Mouse (Mus musculus): ENCODE measurements around the gene Amfr. TPM values are rescaled to one million over a fixed set of nuclear protein-coding genes. Genes with fewer than 3 reads are reported as not detected.

The Amfr gene
- polyA plus RNA-seq, 1 experiment from 2014 or later: 47.3 TPM

DNA sequence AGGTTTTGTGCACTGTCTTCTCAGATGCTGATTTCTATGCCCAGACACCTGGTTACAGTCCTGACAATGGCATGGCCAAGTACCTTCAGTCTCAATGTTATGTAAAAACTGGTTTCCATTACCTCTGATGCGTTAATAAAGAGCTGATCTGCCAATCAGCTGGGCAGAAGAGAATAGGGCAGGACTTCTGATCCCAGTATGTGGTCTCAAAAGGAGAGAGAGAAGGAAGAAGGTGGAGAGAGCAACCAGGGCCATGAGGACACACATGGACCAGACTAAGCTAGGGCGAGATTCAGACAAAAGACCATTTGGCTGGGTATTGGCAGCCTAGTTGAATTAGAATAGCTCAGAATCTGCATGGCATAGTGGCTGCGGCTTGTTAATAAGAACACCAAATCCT lies 21.0 kb upstream of the Amfr start:
- Histone ChIP-seq H3K27ac (ENCODE audit: low read depth, low read length) (no peak overlapping the region), H3K4me2 (no peak overlapping the region), H3K4me1 (ENCODE audit: control insufficient read depth, insufficient read depth, low read length) (peaks cover 14% of the 10 kb centered on the region), H3K27me3 (ENCODE audit: control insufficient read depth, insufficient read depth, low read length) (no peaks in the 10 kb centered on the region), H3K36me3 (ENCODE audit: control insufficient read depth, insufficient read depth, low read length) (peaks cover 9% of the 10 kb centered on the region), H3K9ac (ENCODE audit: low read depth, low read length) (no peak overlapping the region; the same call in 1 of the 2 replicates), H3K9me3 (replicated peaks; ENCODE audit: control insufficient read depth, low read length) (no peaks in the 10 kb centered on the region), H3K4me3 (ENCODE audit: low read depth, low read length) (no peak overlapping the region)
- 84% methylated on average over 3 of the region's 3 CpGs for WGBS (ENCODE audit: insufficient replicate concordance)
- ATAC-seq (replicated peaks; ENCODE audit: insufficient number of reproducible peaks, low FRiP score, low TSS enrichment): no peak

DNA sequence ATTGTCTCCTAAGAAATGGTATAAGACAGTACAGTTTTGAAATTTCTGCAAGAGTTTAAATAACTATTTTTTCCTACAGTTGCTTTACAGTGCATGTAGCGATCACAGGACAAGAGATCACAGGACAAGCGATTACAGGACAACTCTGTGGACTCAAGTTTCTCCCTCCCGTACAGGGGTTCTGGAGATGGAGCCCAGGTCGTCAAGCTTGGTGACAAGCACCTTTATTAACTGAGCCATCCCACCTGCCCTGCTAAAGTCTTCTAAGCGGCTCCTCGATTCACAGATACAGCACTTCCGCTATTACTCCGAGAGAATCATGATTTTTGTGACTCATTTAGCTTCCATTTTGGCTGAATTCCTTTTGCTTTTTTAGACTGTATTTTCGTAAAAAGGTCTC lies 17.1 kb upstream of the Amfr start:
- no peak overlapping the region for H3K4me2 ChIP-seq
- H3K4me3 ChIP-seq (ENCODE audit: low read depth, low read length): no peak overlapping the region
- H3K27me3 ChIP-seq (ENCODE audit: control insufficient read depth, insufficient read depth, low read length): no peaks in the 10 kb centered on the region
- 92% methylated on average over 9 of the region's 9 CpGs for WGBS (ENCODE audit: insufficient replicate concordance)
- H3K4me1 ChIP-seq (ENCODE audit: control insufficient read depth, insufficient read depth, low read length): peaks cover 5% of the 10 kb centered on the region
- H3K9me3 ChIP-seq (replicated peaks; ENCODE audit: control insufficient read depth, low read length): no peaks in the 10 kb centered on the region
- ATAC-seq (replicated peaks; ENCODE audit: insufficient number of reproducible peaks, low FRiP score, low TSS enrichment): no peak
- peaks cover 25% of the 10 kb centered on the region for H3K36me3 ChIP-seq (ENCODE audit: control insufficient read depth, insufficient read depth, low read length)
- H3K9ac ChIP-seq (ENCODE audit: low read depth, low read length): no peak overlapping the region
- no peak overlapping the region for H3K27ac ChIP-seq (ENCODE audit: low read depth, low read length)

DNA sequence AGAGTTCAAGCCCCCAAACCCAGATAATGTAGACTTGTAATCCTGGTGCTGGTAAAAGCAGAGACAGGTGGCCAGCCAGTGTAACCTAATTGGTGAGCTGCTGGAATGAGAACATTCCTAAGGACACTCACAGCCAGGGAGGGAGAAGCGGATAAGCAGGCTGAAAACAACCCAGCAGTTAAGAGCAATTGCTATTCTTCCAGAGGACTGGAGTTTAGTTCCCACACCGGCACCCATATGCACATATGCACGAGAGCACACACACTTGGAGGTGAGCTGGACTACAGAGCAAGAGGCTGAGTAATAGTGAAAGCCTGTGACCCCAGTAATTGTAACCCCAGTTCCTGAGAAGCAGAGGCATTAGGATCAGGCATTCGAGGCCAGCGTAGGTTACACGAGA lies 11.3 kb upstream of the Amfr start:
- ATAC-seq (replicated peaks; ENCODE audit: insufficient number of reproducible peaks, low FRiP score, low TSS enrichment): no peak

DNA sequence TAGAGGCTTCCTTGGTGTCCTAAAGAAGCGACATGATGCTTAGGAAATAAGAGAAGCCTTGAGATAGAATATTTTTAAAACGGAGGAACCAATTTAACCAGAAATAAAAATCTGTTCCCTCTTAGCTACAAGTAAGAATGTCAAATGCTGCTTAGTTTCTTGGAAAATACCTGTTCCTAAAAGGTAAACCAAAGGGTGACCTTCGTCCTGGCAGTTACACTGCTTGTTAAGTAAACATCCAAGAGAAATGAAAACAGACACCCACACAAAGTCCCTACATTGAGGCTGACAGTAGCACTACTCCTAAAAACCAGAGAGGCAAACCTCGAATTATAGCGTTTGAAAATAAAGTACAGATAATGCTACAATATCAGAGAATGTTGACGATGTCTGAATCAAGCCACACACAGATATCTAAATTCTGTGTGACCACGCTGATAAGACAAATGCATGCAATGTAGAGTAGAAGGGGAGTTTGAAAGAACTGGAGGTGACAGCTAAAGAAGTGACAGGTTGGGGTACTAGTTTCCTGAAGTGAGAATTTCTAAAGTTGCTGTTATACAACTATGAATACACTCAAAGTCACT lies 477 bp upstream of the Amfr start:
- peak overlapping the region; percentile 97 for H3K27ac ChIP-seq (ENCODE audit: low read depth, low read length)
- H3K4me3 ChIP-seq (ENCODE audit: low read depth, low read length): peak overlapping the region; percentile 96
- WGBS (ENCODE audit: insufficient replicate concordance): 23% methylated on average over 7 of the region's 7 CpGs

More for the DNA sequence above, 11.3 kb upstream of the Amfr start:
- Histone ChIP-seq H3K27ac (ENCODE audit: low read depth, low read length) (no peak overlapping the region), H3K4me2 (no peak overlapping the region), H3K9me3 (replicated peaks; ENCODE audit: control insufficient read depth, low read length) (no peaks in the 10 kb centered on the region), H3K27me3 (ENCODE audit: control insufficient read depth, insufficient read depth, low read length) (no peaks in the 10 kb centered on the region), H3K9ac (ENCODE audit: low read depth, low read length) (no peak overlapping the region), H3K36me3 (ENCODE audit: control insufficient read depth, insufficient read depth, low read length) (peaks cover 37% of the 10 kb centered on the region), H3K4me1 (ENCODE audit: control insufficient read depth, insufficient read depth, low read length) (no peaks in the 10 kb centered on the region), H3K4me3 (ENCODE audit: low read depth, low read length) (no peak overlapping the region)
- WGBS (ENCODE audit: insufficient replicate concordance): 94% methylated on average over 6 of the region's 6 CpGs

DNA sequence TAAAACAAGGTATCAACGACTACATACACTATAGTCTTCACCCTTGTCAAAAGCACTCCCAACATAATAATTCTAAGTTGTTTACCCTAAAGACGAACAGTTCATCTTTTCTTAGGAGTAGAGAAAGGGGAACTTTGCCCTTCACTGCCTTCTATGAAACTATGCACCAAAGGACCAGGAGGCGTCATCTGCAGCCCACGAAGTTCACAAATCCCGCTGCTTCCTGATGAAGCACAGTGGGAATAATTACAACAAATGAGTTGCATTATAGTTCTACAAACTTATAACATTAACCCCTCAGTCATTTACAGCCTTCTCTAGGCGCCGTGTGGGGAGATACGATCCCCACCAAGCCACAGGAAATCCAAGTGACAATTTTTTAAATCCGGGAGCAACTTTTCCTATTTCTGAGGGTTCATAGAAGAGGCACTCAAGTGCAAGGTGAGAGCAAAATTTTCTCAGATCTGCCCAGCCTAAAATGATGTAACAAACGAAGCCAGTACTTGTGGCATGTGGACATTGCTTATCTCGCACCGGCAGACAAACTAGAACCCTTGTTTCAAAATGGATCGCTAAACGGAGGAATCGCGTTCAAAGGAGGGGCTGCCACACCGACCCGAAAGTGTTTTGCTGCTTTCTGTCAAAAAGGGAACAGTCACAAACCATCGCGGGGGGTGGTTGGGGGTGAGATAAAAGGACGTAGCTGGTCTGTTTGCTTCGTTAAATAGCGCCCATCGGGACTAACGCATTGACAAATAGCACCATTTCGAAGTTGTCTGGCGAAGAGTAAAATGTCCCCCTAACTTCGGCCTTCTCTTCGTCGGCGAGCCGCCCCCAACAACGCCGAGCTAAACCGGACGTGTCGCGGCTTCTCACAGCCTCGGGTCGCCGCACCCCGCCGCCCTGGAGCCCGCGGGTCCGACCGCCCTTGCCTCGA lies 1.3 kb downstream of the Amfr start:
- H3K4me1 ChIP-seq (ENCODE audit: control insufficient read depth, insufficient read depth, low read length): peaks cover 19% of the 10 kb centered on the region
- H3K9ac ChIP-seq (ENCODE audit: low read depth, low read length): peak overlapping the region; percentile 99
- H3K4me3 ChIP-seq (ENCODE audit: low read depth, low read length): peak overlapping the region; percentile 96
- H3K27me3 ChIP-seq (ENCODE audit: control insufficient read depth, insufficient read depth, low read length): no peaks in the 10 kb centered on the region
- ATAC-seq (replicated peaks; ENCODE audit: insufficient number of reproducible peaks, low FRiP score, low TSS enrichment): no peak
- WGBS (ENCODE audit: insufficient replicate concordance): 5% methylated on average over 48 of the region's 48 CpGs
- H3K36me3 ChIP-seq (ENCODE audit: control insufficient read depth, insufficient read depth, low read length): no peaks in the 10 kb centered on the region
- no peaks in the 10 kb centered on the region for H3K9me3 ChIP-seq (replicated peaks; ENCODE audit: control insufficient read depth, low read length)
- peak overlapping the region; percentile 83 for H3K4me2 ChIP-seq
- peak overlapping the region; percentile 97 for H3K27ac ChIP-seq (ENCODE audit: low read depth, low read length)

More for the DNA sequence above, 477 bp upstream of the Amfr start:
- Histone ChIP-seq H3K36me3 (ENCODE audit: control insufficient read depth, insufficient read depth, low read length) (no peaks in the 10 kb centered on the region), H3K4me1 (ENCODE audit: control insufficient read depth, insufficient read depth, low read length) (peaks cover 19% of the 10 kb centered on the region), H3K9me3 (replicated peaks; ENCODE audit: control insufficient read depth, low read length) (no peaks in the 10 kb centered on the region), H3K27me3 (ENCODE audit: control insufficient read depth, insufficient read depth, low read length) (no peaks in the 10 kb centered on the region), H3K4me2 (peak overlapping the region; percentile 83), H3K9ac (ENCODE audit: low read depth, low read length) (peak overlapping the region; percentile 99)
- ATAC-seq (replicated peaks; ENCODE audit: insufficient number of reproducible peaks, low FRiP score, low TSS enrichment): no peak

GRCm38 (mm10) chr8:94010101-94010705 lies 2.4 kb downstream of the Amfr start:
- ATAC-seq (replicated peaks; ENCODE audit: insufficient number of reproducible peaks, low FRiP score, low TSS enrichment): no peak
- Histone ChIP-seq H3K4me3 (ENCODE audit: low read depth, low read length) (0 out of 2 replicates have a peak overlapping the region, but pooled peaks have one; percentile 12), H3K27me3 (ENCODE audit: control insufficient read depth, insufficient read depth, low read length) (no peaks in the 10 kb centered on the region), H3K4me2 (peak overlapping the region; percentile 83), H3K4me1 (ENCODE audit: control insufficient read depth, insufficient read depth, low read length) (peaks cover 19% of the 10 kb centered on the region), H3K36me3 (ENCODE audit: control insufficient read depth, insufficient read depth, low read length) (no peaks in the 10 kb centered on the region), H3K27ac (ENCODE audit: low read depth, low read length) (no peak overlapping the region), H3K9ac (ENCODE audit: low read depth, low read length) (no peak overlapping the region), H3K9me3 (replicated peaks; ENCODE audit: control insufficient read depth, low read length) (no peaks in the 10 kb centered on the region)
- WGBS (ENCODE audit: insufficient replicate concordance): 58% methylated on average over 2 of the region's 2 CpGs

DNA sequence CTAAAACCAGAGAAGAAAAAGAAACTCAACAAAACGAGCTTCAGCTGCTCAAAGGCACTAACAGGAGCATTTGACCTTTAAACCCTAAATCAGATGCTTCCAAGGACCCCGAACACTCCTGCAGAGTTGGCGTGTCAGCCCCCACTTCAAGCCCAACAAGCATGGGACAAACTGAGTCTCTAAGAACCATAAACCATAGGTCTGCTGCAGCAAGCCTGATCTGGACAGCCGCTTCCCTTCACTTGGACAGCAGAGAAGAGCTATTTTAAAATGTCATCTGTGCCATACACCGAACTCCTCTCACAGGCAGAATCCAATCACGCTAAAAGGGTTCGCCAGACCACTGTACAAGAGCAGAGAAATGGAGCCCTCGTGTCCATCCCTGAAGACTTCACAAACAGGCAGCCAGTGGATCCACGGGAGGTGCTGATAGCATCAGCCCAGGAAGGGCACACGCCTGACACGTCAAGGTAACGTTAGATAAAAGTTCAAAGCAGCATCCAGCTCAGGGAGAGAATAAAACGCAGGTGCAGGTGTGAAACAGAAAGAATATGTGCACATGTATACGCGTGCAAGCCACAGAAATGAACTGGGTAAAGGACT lies 3.3 kb downstream of the Amfr start:
- no peaks in the 10 kb centered on the region for H3K27me3 ChIP-seq (ENCODE audit: control insufficient read depth, insufficient read depth, low read length)
- no peaks in the 10 kb centered on the region for H3K36me3 ChIP-seq (ENCODE audit: control insufficient read depth, insufficient read depth, low read length)
- H3K9ac ChIP-seq (ENCODE audit: low read depth, low read length): no peak overlapping the region
- ATAC-seq (replicated peaks; ENCODE audit: insufficient number of reproducible peaks, low FRiP score, low TSS enrichment): no peak
- H3K9me3 ChIP-seq (replicated peaks; ENCODE audit: control insufficient read depth, low read length): no peaks in the 10 kb centered on the region
- H3K4me3 ChIP-seq (ENCODE audit: low read depth, low read length): no peak overlapping the region
- peaks cover 19% of the 10 kb centered on the region for H3K4me1 ChIP-seq (ENCODE audit: control insufficient read depth, insufficient read depth, low read length)
- WGBS (ENCODE audit: insufficient replicate concordance): 49% methylated on average over 15 of the region's 15 CpGs
- H3K4me2 ChIP-seq: no peak overlapping the region; the same call in 1 of the 2 replicates
- no peak overlapping the region for H3K27ac ChIP-seq (ENCODE audit: low read depth, low read length)

DNA sequence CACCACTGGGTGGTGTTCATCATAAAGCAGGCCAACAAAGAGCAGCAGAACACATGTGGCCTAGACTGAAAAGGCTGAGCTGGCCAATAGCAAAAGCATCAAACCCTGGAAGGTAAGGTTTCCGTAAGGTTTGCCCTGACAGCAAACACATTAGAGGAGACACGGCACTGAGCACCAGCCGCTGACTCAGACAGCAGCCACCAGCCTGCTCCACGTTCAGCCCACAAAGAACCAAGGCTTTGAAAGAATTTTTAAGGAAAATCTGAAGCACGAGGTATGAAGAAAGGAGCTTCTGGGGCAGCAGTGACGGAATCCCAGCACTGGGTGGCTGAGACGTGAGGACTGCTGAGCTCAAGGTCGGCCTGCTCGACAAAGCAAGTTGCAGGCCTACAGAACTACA lies 8.5 kb downstream of the Amfr start:
- Histone ChIP-seq H3K4me1 (ENCODE audit: control insufficient read depth, insufficient read depth, low read length) (peaks cover 5% of the 10 kb centered on the region), H3K9me3 (replicated peaks; ENCODE audit: control insufficient read depth, low read length) (no peaks in the 10 kb centered on the region), H3K4me3 (ENCODE audit: low read depth, low read length) (no peak overlapping the region), H3K27ac (ENCODE audit: low read depth, low read length) (no peak overlapping the region), H3K9ac (ENCODE audit: low read depth, low read length) (no peak overlapping the region), H3K27me3 (ENCODE audit: control insufficient read depth, insufficient read depth, low read length) (no peaks in the 10 kb centered on the region), H3K4me2 (no peak overlapping the region), H3K36me3 (ENCODE audit: control insufficient read depth, insufficient read depth, low read length) (peaks cover 13% of the 10 kb centered on the region; the same call in 1 of the 2 replicates)
- ATAC-seq (replicated peaks; ENCODE audit: insufficient number of reproducible peaks, low FRiP score, low TSS enrichment): no peak
- WGBS (ENCODE audit: insufficient replicate concordance): 88% methylated on average over 9 of the region's 9 CpGs
